Mouse (Mus musculus) kidney, adult 9 months (tissue): ENCODE measurements at regions not wholly inside any gene's neighbourhood (a gene's known extent, or its start where the extent isn't known, plus 50 kb on each side); places are given as distances from the start of the nearest gene placed in this dataset.
A peak's percentile ranks its signal among the peaks of the same experiment; 100 is the strongest.

Experiments used
- DNase-seq: peaks from one replicate; pipeline ENCODE4 v3.0.0; 2022

DNA sequence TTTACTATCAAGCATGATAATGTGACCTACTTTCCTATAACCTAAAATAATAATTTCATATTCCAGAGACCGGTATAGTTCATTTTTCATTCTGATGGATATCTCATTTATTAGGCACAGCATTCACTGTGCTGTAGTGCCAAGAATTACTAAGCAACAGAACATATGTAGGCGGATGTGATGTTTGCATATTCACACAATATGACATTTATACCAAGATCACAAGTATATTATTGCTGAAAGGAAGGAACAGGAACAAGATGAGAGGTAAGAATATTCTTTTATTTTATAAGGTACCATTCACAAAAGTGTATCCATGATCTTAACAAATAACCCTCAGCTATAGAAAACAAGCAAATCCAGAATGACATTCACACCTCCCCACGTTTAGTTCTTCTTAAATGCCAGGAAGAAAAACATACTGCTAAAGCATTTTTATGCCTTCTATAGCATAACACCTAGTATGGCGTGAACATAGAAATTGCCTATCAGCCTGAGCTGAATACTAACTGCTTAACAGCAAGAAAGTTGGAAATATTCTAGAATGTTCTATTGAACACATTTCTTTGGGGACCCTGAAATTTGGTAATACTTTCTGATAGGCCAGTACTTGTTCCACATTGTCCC, 1062.8 kb upstream of the Acvr2a start:
- DNase-seq = no peak

DNA sequence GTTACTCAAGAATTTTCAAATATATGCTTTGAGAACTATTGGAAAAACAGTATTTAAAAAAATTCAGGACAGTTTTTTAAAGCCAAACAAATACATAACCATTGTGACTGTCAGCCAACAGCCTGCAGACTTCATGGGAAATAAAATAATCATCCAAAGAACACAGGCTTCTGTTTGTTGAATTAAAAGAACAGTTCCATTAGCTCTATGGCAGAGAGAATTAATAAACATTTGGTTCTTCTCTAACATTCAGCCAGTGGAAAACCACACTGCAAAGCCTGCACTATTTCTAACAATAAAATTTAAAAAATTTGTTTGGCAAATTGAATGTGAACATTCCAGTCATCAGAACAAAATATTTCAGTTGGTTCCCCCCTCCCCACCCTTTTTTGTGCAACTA, 1058.2 kb upstream of the Acvr2a start:
- DNase-seq = no peak

DNA sequence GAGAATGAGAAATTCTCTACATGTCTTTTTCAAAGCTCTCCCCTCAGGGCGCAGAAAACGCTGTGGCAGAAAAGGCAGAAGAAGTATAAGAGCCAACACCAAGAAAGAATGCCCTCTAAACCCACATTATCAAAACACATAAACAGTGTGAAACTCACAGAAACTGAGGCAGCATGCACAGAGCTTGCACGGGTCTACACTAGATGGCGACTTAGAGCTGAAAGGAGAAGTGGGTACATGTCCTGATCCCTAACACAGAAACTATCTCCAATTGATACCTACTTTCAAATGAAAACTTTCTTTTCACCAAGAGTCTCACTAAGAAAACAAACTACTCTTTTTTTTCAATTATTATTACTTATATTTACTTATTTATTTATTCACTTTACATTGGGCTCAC, 1057.7 kb upstream of the Acvr2a start:
- no peak for DNase-seq

DNA sequence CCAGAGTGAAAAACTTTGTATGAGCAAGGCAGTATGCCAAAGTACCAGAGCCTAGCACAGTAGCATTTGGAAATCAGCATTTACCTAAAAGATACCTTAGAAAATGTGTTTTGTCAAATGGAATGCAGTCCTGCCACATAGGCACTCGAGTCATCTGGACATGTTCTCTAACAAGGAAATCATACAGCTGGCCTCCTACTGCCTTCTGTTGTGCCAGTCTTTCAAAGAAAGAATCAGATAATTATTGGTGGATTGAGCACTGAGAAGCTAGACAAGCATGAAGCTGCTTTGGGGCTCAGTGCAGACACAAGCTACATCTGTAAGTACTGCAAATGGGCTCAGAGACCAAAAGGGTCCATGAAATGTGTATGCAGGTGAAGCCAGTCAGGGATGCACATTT, 1038.1 kb upstream of the Acvr2a start:
- DNase-seq = no peak

DNA sequence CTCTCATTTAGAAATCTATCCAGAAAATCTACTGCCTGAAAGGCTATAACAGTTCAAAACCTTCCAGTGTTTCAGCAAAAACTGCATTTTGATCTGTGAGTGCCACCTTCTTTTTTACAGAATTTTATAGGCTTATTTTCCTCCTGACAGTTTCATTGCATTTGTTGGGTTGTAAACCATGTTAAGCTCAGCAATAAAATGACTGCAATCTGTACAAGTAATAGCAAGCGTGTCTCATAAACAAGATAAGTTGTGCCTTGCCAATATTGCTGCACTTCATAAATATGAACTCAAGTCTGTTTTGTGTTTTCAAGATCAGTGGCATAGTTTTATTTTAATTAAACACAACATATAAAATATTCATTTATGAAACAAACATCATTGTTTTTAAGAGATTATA, 1036.9 kb upstream of the Acvr2a start:
- DNase-seq = no peak

DNA sequence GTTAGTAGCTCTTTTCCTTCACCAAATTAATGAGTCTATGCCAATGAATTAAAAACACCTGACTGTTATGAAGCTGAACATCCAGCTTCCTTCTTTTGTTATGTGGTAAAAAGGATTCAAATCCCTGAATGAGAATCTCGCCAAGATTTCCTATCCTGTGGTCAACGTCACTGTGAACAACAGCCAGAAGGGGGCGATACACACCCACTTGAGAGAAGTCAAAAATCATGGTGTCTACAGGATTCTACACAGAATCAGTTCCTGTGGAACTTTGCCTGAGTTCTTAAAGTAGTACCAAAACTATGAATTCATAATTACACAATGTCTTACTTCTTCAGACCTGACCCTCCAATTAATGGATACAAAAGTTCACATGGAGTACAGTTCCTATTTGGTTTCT, 1028.1 kb upstream of the Acvr2a start:
- peak; percentile 39 for DNase-seq

DNA sequence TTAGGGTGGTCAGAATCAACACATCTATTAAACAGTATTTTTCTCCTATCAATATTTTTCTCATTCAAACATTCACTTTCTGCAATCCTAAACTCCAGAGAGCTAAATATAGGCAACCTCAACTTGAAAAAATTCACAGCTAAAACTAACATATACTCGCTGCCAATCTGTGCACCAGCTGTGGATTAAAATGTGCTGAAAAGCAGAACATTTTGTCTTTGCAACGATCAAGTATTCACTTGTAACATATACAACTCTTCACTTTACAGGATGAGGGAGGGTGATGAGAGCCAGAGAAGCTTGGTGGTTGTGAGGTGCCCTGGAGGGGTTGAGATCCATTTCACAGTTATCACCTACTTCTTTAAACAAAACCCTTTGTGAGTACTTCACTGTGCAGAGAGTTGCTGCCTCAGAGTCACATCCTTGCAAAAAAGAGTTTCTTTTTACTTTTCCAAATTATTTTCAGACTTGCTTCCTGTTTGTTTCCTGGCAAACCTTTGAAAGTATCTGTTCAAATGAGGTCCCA, 991.1 kb upstream of the Acvr2a start:
- DNase-seq = peak; percentile 1

DNA sequence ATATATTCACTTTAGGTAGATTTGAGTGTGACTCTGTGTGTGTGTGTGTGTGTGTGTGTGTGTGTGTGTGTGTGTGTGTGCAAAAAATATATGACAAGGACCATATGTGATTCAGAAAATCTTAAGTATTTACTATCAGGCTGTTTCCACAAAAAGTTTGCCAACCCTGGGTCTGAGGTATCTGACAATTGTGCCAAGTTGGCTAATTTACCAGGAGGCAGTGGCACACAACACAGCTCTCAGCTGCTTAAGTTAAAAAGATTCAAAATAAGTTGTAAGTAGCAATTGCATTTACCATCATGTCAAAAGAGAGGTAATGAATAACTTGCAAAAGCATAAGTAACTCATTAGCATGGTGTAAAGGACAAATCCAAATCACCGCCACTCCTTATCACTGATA, 981.4 kb upstream of the Acvr2a start:
- no peak for DNase-seq

- DNase-seq = no peak
These were observed 980.4 kb upstream of the Acvr2a start for GRCm38 (mm10) chr2:47833517-47833916.

- DNase-seq = no peak
These were observed 979.7 kb upstream of the Acvr2a start for GRCm38 (mm10) chr2:47834055-47834799.

GRCm38 (mm10) chr2:47857229-47857628, 956.7 kb upstream of the Acvr2a start:
- DNase-seq = no peak

DNA sequence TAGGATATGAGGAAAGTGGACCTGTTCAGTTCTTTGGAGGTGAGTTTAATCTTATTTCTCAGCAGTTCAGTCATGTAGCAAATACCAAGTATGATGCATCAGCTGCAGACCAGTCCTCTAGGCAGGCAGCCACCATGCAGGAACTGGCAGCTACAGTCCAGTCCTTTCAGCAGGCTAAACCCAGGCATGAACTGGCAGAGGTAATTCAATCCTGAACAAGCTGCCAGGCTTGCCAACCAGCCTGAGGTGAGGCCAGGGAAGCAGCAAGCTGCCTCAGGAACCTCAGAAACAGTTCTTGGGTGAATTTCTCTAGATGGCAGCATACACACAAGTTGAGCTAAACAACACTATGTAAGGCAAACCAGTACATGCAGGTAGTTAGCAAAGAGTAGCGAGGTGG, 951.5 kb upstream of the Acvr2a start:
- no peak for DNase-seq

DNA sequence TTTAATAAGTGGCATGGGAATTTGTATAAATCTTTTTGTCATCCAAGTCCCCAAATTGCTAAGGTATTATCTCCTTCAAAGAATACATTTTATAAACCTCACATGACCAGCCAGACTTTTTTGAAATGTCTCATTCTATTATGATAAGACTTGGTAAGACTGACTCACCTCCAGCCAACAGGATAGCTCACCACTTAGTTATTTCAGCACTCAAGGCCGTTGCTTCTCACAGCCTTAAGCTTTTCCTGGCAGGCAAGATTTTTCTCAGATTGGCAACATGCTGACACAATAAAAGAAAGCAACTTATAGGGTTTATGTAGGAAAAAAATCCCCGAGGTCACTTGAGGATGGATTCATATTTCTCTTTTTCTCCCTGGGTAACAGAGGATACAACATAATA, 935.9 kb upstream of the Acvr2a start:
- DNase-seq = no peak

GRCm38 (mm10) chr2:47879071-47879470, 934.8 kb upstream of the Acvr2a start:
- DNase-seq = no peak

DNA sequence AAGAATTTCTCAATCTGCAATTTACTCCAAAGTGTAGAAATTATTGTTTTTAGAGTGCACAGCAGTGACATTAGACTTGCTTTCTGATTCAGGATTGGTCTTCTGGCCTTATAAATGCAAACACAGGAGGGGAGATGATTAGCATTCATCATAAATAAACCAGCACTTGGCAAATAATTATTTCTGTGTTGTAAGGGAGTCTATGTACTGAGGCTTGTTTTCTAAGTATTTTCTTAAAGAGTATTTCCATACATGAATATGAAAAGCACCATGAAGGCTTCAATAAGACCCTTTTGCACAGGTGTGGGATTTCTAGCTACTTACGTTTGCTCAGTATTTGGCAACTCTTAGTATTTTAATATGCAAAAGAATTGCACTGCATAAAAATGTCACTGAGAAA, 934.1 kb upstream of the Acvr2a start:
- DNase-seq = no peak

DNA sequence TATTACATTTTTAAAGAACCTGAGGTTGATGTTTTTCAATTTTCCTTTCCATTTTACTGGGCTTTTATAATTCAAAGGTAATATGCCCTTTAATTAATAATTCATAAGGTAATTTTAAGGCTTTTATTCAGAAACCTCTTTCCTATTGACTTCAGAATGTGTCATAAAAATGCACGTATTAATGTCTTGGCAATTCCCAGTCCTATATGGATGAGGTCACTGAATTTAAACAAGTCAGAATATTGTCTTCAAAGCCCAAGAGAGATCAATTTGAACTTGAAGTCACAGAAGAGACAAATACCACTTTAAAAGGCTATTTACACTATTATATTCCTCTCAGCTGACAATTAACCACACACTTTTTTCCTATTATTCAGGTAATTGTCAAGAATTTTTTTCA, 925.7 kb upstream of the Acvr2a start:
- DNase-seq = no peak

- no peak for DNase-seq
These were observed 922.5 kb upstream of the Acvr2a start for GRCm38 (mm10) chr2:47891366-47891765.

- no peak for DNase-seq
These were observed 921.0 kb upstream of the Acvr2a start for GRCm38 (mm10) chr2:47892879-47893278.

GRCm38 (mm10) chr2:47894806-47895205, 919.1 kb upstream of the Acvr2a start:
- no peak for DNase-seq

DNA sequence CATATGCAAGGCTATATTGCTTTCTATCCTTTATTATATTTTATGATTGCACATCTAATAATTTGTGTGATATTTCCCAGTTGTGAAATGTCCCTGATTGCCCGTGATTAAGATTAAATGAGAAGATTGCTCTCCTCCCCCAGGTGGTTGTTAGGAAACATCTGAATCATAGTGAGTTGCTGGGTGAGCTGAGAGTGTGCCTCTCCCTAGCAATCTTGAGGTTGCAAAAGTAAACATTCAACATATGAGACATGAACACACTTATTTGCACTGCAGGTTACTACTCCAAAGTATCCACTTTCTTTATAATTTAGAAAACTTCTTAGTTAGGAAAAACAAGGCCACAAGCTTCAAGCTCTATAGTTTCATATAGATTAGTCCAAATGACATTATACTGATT, 899.6 kb upstream of the Acvr2a start:
- no peak for DNase-seq

GRCm38 (mm10) chr2:47914986-47915485, 898.9 kb upstream of the Acvr2a start:
- no peak for DNase-seq

DNA sequence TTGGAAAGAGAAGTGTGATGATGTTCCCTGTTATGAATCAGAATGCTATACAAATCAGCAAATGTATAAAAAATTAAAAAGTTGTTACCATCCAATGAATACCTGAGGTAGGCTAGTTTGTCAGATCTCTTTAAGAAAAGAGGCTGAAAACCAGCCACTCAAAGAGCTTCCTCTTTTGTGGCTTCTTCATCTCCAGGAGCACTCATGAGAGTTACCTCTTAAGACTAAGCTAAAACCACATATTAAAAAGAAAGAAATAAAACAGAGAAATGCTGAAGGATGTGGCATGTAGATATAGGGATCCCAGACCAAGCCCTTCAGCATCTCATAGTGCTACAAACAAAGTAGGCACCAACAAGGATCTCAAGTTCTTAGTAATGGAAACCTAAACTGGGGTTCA, 890.9 kb upstream of the Acvr2a start:
- DNase-seq = no peak

GRCm38 (mm10) chr2:47926620-47927019, 887.3 kb upstream of the Acvr2a start:
- DNase-seq = no peak

DNA sequence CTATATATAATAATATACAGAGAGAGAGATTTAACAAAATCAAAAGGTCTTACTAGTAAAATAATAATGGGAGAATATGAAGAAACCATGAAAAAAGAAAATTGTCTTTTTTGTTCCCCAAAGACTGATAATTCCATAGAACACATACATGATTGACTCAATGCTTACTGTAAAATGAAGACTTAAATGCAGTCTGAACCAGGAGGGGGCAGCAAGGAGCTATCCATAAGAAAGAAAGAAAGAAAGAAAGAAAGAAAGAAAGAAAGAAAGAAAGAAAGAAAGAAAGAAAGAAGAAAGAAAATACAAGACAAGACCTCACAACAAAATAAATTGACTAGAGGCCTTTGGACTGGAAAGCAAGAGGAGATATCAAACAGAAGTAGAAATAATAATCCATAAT, 868.8 kb upstream of the Acvr2a start:
- DNase-seq = peak; percentile 4

- no peak for DNase-seq
These were observed 822.8 kb upstream of the Acvr2a start for GRCm38 (mm10) chr2:47991132-47991531.
